Mouse (Mus musculus) T-helper 17 cell (primary cell): ENCODE results near the gene 4930572O03Rik.
"Not testable (repeated sequence)": the region's sequence is repeated elsewhere in the genome, so short reads cannot be mapped to it uniquely, and the experiment has no call there.

ENCODE experiments used
- in situ Hi-C, 2 experiments: fragments of 300-600 bp; cut with MboI, MseI; formaldehyde crosslinking; loops; 1 replicate in 1 of 2; 2 replicates in 1 of 2; pipeline ENCODE4 v1.15.1; 2025; ENCODE audit warnings: high pct_unique_total_duplicates in 2 of 2

Gene 4930572O03Rik

GRCm38 (mm10) chr5:15628136-15628535, 28.7 kb downstream of the 4930572O03Rik start:
- in situ Hi-C loops = not testable (repeated sequence)

GRCm38 (mm10) chr5:15618764-15619163, 38.1 kb downstream of the 4930572O03Rik start, which contains the start of gene Speer4d:
Speer4d (plus strand) TSS chr5:15619064.
- in situ Hi-C loops = loop anchor here in 1 of 2 experiments (5.0 kb wide), 1 partner anchor 39 kb away; the partner anchor contains the start of gene 4930572O03Rik

- in situ Hi-C loops = loop anchor here in 1 of 2 experiments (5.0 kb wide), 1 partner anchor 41 kb away; the partner anchor contains the start of gene 4930572O03Rik
Observed at GRCm38 (mm10) chr5:15616195-15616594, 40.7 kb downstream of the 4930572O03Rik start.

DNA sequence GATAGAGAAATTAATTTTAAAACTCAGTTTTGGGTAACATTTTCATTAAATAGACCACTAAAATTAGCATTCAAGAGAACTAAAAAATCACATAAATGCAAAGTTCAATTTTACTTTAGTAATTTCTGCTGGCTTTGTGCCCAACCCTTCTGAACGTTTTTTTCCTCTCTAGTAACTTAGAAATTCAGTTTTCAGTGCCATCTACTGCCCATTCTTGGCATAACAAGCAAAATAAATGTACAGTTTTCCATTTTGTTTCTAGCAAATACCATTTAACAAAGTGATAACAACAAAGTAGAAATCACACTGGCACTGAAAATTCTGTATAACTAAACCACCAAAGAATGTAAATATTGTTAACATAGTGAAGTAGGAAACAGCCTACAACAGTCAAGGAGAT, 46.2 kb downstream of the 4930572O03Rik start:
- in situ Hi-C loops = loop anchor here in 1 of 2 experiments (5.0 kb wide), 1 partner anchor 573 kb away; no protein-coding TSS in a partner anchor

DNA sequence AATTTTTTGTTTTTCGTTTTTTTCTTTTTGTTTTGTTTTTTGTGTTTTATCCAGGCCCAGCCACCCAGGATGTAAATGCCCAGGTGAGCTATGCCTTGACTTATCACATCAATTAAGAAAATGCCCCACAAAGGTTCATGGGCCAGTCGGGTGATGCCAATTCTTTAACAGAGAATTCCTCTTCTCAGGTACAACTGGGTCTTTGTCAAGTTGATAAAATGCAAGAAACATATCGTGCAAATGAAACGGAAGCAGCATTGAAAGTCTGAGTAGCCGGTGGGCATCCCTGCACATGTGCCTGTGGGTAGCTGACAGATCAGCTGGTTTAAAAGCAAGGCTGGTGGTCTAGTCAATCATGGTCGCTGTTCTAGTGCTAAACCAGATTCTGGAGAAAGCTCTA, 50.2 kb downstream of the 4930572O03Rik start:
- in situ Hi-C loops = not testable (repeated sequence)

DNA sequence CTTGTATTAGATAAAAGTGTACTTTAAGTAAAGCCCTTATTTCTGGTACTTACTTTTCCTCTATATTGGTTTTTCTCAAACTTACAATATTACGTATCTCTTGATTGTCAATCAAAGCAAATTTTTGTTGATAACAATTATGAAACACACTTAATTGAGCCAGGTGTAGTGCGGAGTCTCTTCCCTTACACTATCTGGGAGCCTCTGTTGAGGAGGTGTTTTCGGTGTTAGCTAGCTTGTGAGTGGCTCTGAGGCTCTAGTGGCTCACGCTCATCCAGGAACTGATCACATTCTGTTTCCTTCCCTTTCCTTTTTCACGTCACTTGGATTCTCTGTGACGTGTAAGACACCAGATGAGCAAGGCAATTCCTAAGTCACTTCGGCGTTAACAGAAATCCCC, 53.3 kb downstream of the 4930572O03Rik start:
- in situ Hi-C loops = not testable (repeated sequence)

DNA sequence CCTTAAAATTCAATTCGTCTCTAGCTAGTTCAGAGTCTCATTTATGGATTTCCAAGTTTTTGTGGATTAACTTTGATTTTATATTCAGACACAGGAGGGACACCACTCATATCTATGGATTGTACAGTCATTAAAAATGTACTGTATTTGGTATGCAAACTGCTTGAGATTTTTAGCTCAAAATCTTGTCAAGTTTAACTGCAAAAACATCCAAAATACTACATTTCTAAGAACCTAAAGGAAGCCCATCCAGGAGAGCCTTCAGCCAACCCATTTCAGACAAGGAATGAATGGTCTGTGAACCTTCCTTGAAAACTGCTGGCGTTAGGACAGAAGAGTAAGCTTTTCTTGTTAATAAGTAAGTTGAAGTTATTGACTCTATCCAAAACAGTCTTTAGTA, 53.9 kb downstream of the 4930572O03Rik start:
- in situ Hi-C loops = not testable (repeated sequence)

DNA sequence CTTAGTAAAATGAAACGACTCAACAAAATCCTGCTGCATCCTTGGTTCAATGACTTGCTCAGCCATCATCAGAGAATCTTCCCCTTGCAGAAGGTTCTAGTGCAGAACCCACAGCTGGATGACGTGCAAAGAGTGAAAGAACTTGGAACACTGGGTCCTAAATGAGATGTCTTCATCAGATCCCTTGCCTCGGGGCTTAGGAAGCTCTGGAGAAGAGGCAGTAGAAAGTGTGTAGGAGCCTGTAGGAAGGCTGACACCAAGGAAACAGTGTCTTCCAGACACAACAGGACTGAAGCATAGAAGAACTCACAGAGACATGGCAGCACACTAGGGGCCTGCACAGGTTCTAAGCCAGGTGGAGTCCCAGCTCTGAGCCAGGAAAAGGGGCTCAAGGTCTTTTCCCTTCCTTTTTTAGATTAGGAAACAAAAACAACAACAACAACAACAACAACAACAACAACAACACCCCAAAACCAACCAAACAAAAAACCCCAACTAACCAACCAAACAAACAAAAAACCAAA, 54.4 kb downstream of the 4930572O03Rik start:
- in situ Hi-C loops = not testable (repeated sequence)
